Mouse (Mus musculus) MEL (cell line): ENCODE measurements around the gene Kmt2a.

Source experiments
- CHD1 ChIP-seq: IDR thresholded peaks from 2 replicates; pipeline ENCODE4 v1.6.1; 2012; ENCODE audit warnings: low read depth, mild to moderate bottlenecking, inconsistent platforms, low read length, improper control_type of control experiment
- CTCF ChIP-seq, 3 experiments: IDR thresholded peaks in 2 of 3; conservative IDR thresholded peaks in 1 of 3; 2 replicates each; pipeline ENCODE4 v1.5.1; 2011 to 2012; ENCODE audit warnings: low read length in 3 of 3, low read depth in 2 of 3, mild to moderate bottlenecking in 2 of 3, improper control_type of control experiment in 1 of 3, inconsistent platforms in 1 of 3, mixed read lengths in 1 of 3, moderate library complexity in 1 of 3; ENCODE audit not compliant: control insufficient read depth in 1 of 3, insufficient read depth in 1 of 3, poor library complexity in 1 of 3, severe bottlenecking in 1 of 3
- MAFK ChIP-seq: IDR thresholded peaks from 2 replicates; pipeline ENCODE4 v1.6.1; 2011; ENCODE audit warnings: low read depth, mild to moderate bottlenecking, low read length, improper control_type of control experiment, borderline replicate concordance
- NRF1 ChIP-seq: IDR thresholded peaks from 2 replicates; pipeline ENCODE4 v1.6.1; 2014; ENCODE audit warnings: low read depth, mild to moderate bottlenecking, inconsistent platforms, low read length, improper control_type of control experiment, moderate library complexity; ENCODE audit not compliant: poor library complexity, insufficient read depth, severe bottlenecking
- POLR2A ChIP-seq, 2 experiments: IDR thresholded peaks; 2 replicates each; pipeline ENCODE4 v1.6.1; 2011 to 2012; ENCODE audit warnings: low read length in 2 of 2, mild to moderate bottlenecking in 2 of 2, control low read depth in 1 of 2, improper control_type of control experiment in 1 of 2, low read depth in 1 of 2, moderate library complexity in 1 of 2; ENCODE audit not compliant: control insufficient read depth in 1 of 2, insufficient read depth in 1 of 2, poor library complexity in 1 of 2
- UBTF ChIP-seq: IDR thresholded peaks from 2 replicates; pipeline ENCODE4 v1.6.1; 2012; ENCODE audit warnings: low read depth, mild to moderate bottlenecking, inconsistent platforms, low read length, improper control_type of control experiment, moderate library complexity, borderline replicate concordance; ENCODE audit not compliant: insufficient read depth
- ZNF384 ChIP-seq: IDR thresholded peaks from 2 replicates; pipeline ENCODE4 v1.6.1; 2012; ENCODE audit warnings: low read depth, mild to moderate bottlenecking, inconsistent platforms, low read length, improper control_type of control experiment

- TF ChIP-seq CHD1: no peak
- no peak for TF ChIP-seq POLR2A (IDR thresholded peaks at IDR 0.05; ENCODE audit: control insufficient read depth in 1 of 2, insufficient read depth in 1 of 2, low read depth in 1 of 2, low read length in 2 of 2, poor library complexity in 1 of 2)
- TF ChIP-seq CTCF (IDR thresholded peaks at IDR 0.05 in 2 of 3, conservative IDR thresholded peaks at IDR 0.05 in 1 of 3; ENCODE audit: control insufficient read depth in 1 of 3, insufficient read depth in 1 of 3, low read depth in 2 of 3, low read length in 3 of 3, poor library complexity in 1 of 3, severe bottlenecking in 1 of 3): no peak
- no peak for TF ChIP-seq NRF1
- TF ChIP-seq ZNF384: no peak
- no peak for TF ChIP-seq UBTF
- TF ChIP-seq MAFK: no peak
Observed at GRCm38 (mm10) chr9:44892664-44893063, 11.6 kb upstream of the Kmt2a start.
